Mouse (Mus musculus) megakaryocyte, embryonic 14.5 days (primary cell): ENCODE results near the gene Slc44a2. TPM values are rescaled to one million over a fixed set of nuclear protein-coding genes. Genes with fewer than 3 reads are reported as not detected.

Experiments
- H3K27me3 ChIP-seq: replicated peaks from 2 replicates; pipeline ENCODE3; 2012; ENCODE audit warnings: inconsistent platforms
- H3K36me3 ChIP-seq: replicated peaks from 2 replicates; pipeline ENCODE3; 2012; ENCODE audit warnings: low read length, inconsistent platforms, mixed read lengths
- H3K4me1 ChIP-seq: 2 replicates; pipeline ENCODE4 v1.6.1; 2012; ENCODE audit warnings: inconsistent platforms
- H3K4me3 ChIP-seq: replicated peaks from 2 replicates; pipeline ENCODE3; 2012; ENCODE audit warnings: moderate library complexity, mild to moderate bottlenecking, inconsistent platforms
- H3K9me3 ChIP-seq: 2 replicates; pipeline ENCODE4 v1.6.1; 2012; ENCODE audit warnings: inconsistent platforms
- FLI1 ChIP-seq: IDR thresholded peaks from 2 replicates; pipeline ENCODE4 v1.6.1; 2012; ENCODE audit warnings: low read length, inconsistent platforms, mixed read lengths
- GATA1 ChIP-seq: IDR thresholded peaks from 3 replicates; pipeline ENCODE4 v1.6.1; 2012; ENCODE audit warnings: mixed read lengths, low read length, inconsistent platforms, borderline replicate concordance
- polyA plus RNA-seq: library from polyadenylated mRNA; stranded (reverse); fragments of >175 nt; gene quantifications from 2 replicates; pipeline ENCODE4 v1.2.3, GENCODE M21; 2012; ENCODE audit warnings: low replicate concordance; ENCODE audit not compliant: insufficient read depth

Gene Slc44a2
- polyA plus RNA-seq, 1 experiment, result 61.6 TPM

DNA sequence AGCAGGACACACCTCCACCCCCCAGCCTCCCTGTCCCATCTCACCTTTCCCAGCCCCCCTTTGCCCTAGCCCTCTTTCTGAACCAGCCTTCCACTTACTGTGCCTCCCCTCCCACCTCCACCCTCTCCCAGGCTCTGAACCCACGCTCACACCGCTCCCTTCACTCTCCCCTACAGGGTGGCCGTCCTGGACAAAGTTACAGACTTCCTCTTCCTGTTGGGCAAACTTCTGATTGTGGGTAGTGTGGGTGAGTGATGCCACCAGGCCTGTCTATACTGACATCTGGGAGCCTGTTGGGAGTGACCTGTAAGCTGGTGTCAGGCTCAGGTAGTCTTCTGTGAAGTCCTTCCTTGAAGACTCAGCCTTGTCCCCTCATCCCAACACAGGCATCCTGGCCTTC, 27.7 kb downstream of the Slc44a2 start:
- peaks cover 98% of the 10 kb centered on the region for H3K36me3 ChIP-seq

GRCm38 (mm10) chr9:21351178-21351577, 30.7 kb downstream of the Slc44a2 start:
- no peak overlapping the region for H3K4me3 ChIP-seq
- TF ChIP-seq GATA1, result no peak
- no peak for TF ChIP-seq FLI1
- H3K36me3 ChIP-seq, result peaks cover 96% of the 10 kb centered on the region
- no peaks in the 10 kb centered on the region for H3K27me3 ChIP-seq
- H3K9me3 ChIP-seq, result no peaks in the 10 kb centered on the region
- peaks cover 88% of the 10 kb centered on the region for H3K4me1 ChIP-seq

More for the DNA sequence above, 27.7 kb downstream of the Slc44a2 start:
- H3K9me3 ChIP-seq, result no peaks in the 10 kb centered on the region
- peaks cover 86% of the 10 kb centered on the region for H3K4me1 ChIP-seq
- H3K27me3 ChIP-seq, result no peaks in the 10 kb centered on the region
- no peak overlapping the region for H3K4me3 ChIP-seq
- no peak for TF ChIP-seq FLI1

DNA sequence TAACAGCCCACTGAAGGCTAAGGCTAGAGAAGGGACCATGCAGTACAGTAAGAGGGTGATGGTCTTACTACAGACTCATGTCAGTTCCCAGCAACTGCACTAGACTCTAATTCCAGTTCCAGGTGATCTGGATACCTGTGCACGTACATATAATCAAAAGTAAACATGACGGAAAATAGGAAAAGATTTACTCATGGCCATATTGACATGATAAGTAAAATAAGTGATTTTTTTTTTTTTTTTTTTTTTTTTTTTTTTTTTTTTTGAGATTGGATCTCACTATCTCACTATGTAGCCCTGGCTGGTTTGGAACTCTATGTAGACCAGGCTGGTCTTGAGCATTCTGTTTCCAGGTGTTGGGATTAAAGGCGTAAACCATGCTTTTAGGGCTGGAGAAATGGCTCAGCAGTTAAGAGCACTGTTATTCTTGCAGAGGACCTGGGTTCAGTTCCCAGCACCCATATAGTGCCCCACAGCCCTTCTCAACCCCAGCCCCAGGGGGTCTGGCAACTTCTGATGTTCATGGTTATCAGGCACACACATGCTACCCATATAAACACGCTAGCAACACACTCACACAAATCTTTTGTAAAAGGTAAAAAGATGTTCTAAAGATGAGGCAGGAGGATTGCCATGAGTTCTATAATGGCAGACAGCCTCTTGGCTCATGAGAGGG, 31.3 kb downstream of the Slc44a2 start:
- Histone ChIP-seq H3K4me3 (peak overlapping the region; percentile 73), H3K9me3 (no peaks in the 10 kb centered on the region), H3K36me3 (peaks cover 93% of the 10 kb centered on the region), H3K27me3 (no peaks in the 10 kb centered on the region), H3K4me1 (peaks cover 84% of the 10 kb centered on the region)
- TF ChIP-seq GATA1 (no peak), FLI1 (no peak)

DNA sequence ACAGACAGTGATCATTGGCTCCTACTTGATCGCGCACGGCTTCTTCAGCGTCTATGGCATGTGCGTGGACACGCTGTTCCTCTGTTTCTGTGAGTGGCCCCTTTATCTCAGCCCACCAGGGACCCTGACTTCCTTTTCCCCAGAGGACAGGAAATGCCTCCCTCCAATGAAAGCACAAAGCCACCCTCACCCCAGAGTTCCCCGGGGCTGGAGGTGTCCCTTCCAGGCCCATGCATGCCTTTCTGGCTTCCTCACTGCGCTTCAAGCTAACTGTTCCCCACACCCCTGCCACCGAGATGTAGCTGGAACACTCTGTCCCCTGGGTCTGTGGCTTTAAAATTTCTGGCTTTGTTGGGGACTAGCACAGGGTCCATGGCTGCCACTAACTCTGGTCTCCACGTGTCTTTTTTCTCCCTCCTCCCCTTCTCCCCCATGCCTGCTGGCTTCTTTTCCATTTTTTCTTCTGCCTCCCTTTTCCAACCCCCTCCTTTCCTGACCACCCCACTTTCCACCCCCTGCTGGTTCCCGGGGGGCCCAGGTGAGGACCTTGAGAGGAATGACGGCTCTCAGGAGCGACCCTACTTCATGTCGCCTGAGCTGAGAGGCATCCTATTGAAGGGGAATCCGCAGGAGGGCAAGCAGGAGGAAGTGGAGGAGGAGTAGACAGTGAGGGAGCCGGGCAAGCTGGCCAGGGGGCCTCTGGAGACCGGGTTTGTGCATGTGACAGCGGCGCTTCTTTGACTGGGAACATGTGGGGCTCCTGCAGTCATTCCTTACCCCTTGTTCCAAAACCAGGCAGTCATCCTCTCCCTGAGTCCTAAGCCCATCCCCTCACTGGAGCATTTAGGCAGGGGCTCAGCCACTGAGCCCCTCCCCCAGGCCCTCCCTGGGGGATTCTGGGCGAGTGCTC, 32.2 kb downstream of the Slc44a2 start:
- Histone ChIP-seq H3K36me3 (peaks cover 84% of the 10 kb centered on the region), H3K4me3 (peak overlapping the region; percentile 73)
- peak; percentile 85; the same call in 1 of the 3 replicates for TF ChIP-seq GATA1
- TF ChIP-seq FLI1, result peak; percentile 84

DNA sequence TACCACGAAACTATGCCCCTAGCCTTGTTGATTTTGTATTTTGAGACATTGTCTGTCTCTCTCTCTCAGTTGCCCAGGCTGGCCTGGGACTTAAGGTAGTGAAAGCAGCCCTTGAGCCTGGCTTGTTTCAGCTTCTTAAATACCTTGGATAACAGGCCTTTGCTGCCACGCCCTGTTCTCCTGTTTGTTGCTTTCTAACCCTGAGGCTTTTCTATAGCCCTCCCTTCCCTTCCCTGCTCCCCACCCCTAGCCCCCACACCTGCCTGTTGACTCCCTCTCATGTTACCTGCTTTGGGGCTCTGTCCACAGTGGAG, 32.8 kb downstream of the Slc44a2 start:
- peaks cover 69% of the 10 kb centered on the region for H3K4me1 ChIP-seq
- peaks cover 78% of the 10 kb centered on the region for H3K36me3 ChIP-seq
- H3K4me3 ChIP-seq, result peak overlapping the region; percentile 73
- no peaks in the 10 kb centered on the region for H3K27me3 ChIP-seq
- TF ChIP-seq FLI1 (no peak), GATA1 (no peak)
- no peaks in the 10 kb centered on the region for H3K9me3 ChIP-seq

More for the DNA sequence above, 32.2 kb downstream of the Slc44a2 start:
- Histone ChIP-seq H3K4me1 (peaks cover 75% of the 10 kb centered on the region), H3K27me3 (no peaks in the 10 kb centered on the region), H3K9me3 (no peaks in the 10 kb centered on the region)

DNA sequence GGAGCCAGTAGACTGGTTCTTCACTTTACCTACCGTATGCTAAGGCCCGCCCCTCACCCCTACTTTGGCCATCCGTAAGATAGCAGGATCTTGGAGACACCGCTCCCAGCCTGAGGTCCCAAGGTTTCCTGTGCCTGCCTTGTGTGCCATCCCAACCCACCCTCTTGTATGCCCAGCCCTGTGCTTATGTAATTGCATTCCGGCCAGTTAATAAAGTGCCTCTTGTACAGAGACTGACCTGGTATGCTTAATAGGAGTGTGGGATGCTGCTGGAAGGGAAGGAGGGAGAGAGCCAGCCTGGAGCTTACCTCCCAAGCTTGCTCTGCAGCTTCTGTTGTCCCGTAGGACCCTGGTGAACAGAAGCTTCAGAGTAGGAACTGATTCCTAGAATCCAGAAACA, 34.3 kb downstream of the Slc44a2 start:
- no peak for TF ChIP-seq GATA1
- no peak for TF ChIP-seq FLI1
- peaks cover 64% of the 10 kb centered on the region for H3K36me3 ChIP-seq
- no peaks in the 10 kb centered on the region for H3K27me3 ChIP-seq
- no peaks in the 10 kb centered on the region for H3K9me3 ChIP-seq
- peaks cover 56% of the 10 kb centered on the region for H3K4me1 ChIP-seq
- H3K4me3 ChIP-seq, result no peak overlapping the region

GRCm38 (mm10) chr9:21356981-21357718, 36.7 kb downstream of the Slc44a2 start:
- Histone ChIP-seq H3K4me1 (peaks cover 42% of the 10 kb centered on the region), H3K27me3 (no peaks in the 10 kb centered on the region), H3K36me3 (peaks cover 41% of the 10 kb centered on the region), H3K9me3 (no peaks in the 10 kb centered on the region), H3K4me3 (no peak overlapping the region)
- TF ChIP-seq FLI1 (no peak), GATA1 (no peak)

- H3K4me3 ChIP-seq, result peak overlapping the region; percentile 94
- H3K9me3 ChIP-seq, result no peaks in the 10 kb centered on the region
- TF ChIP-seq GATA1 (no peak), FLI1 (no peak)
- H3K36me3 ChIP-seq, result peaks cover 10% of the 10 kb centered on the region
- H3K4me1 ChIP-seq, result peaks cover 45% of the 10 kb centered on the region
- H3K27me3 ChIP-seq, result no peaks in the 10 kb centered on the region
Observed at GRCm38 (mm10) chr9:21366541-21367220, 46.2 kb downstream of the Slc44a2 start.

DNA sequence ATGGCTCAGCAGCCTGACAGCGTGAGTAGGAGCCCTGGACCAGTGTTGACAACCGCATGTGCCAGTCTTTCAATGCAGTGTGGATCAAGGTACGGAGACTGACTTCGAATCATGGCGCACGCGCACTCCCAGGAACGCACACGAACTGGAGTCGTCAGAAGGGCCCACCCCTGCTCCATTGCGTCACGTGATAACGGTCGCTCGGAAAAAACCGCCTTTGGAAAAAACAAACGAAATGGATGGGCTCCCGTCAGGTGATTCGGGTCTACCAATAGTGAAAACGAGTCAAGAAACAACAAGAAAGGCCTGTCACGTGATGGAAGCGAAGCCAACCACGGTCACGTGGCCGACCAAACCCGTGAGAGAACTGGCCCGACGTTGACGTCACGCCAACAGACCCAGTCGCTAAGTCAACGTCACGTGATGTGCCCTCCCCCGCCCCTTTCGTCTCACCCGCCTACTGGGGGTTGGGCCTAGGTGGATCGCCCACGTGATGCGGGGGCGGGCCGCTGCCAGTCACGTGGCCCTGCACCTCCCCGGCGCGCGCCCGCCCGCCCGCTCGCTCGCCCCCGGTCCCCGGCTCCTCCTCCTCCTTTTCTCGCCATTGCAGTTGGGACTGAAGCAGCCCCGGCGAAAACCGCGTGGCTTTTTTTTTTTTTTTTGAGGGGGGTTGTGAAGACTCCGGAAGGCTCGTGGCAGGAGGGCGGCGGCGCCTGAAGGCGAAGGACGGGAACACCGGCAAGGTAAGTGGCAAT, 47.0 kb downstream of the Slc44a2 start, which contains the start of gene Ilf3:
Ilf3 (plus strand) TSS at position 515 of the 755 bp plus-strand sequence.
- Histone ChIP-seq H3K4me1 (peaks cover 54% of the 10 kb centered on the region), H3K4me3 (peak within 1 kb of the TSS; percentile 94), H3K36me3 (peaks cover 18% of the 10 kb centered on the region), H3K9me3 (no peaks in the 10 kb centered on the region), H3K27me3 (no peaks in the 10 kb centered on the region)
- TF ChIP-seq GATA1, result no peak
- no peak for TF ChIP-seq FLI1
